Mouse (Mus musculus) kidney, postnatal 10 days (tissue): ENCODE data around the gene Tmem259.

ENCODE experiments used
- DNase-seq: peaks from one replicate; pipeline ENCODE4 v3.0.0; 2021; ENCODE audit warnings: mixed read lengths

Tmem259 gene

DNA sequence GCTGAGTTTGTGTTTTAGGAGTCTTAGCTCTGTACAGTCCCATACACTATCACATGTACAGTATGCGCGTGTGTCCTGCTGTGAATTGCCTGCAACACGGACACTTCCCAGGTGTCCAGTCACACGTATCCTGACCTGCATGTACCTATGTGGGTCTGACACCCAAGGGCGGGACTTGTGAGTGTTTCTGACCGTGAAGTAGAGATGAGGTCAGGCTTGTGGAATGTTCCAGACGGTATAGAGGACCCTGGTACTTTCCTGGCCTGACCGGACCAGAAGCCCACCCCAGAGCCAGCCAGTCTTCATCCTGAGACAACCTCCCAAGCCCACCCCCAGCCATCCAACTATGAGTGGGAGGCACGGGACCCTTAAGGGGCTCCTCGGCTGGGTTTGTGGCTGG, 31.5 kb upstream of the Tmem259 start:
- DNase-seq: no peak

DNA sequence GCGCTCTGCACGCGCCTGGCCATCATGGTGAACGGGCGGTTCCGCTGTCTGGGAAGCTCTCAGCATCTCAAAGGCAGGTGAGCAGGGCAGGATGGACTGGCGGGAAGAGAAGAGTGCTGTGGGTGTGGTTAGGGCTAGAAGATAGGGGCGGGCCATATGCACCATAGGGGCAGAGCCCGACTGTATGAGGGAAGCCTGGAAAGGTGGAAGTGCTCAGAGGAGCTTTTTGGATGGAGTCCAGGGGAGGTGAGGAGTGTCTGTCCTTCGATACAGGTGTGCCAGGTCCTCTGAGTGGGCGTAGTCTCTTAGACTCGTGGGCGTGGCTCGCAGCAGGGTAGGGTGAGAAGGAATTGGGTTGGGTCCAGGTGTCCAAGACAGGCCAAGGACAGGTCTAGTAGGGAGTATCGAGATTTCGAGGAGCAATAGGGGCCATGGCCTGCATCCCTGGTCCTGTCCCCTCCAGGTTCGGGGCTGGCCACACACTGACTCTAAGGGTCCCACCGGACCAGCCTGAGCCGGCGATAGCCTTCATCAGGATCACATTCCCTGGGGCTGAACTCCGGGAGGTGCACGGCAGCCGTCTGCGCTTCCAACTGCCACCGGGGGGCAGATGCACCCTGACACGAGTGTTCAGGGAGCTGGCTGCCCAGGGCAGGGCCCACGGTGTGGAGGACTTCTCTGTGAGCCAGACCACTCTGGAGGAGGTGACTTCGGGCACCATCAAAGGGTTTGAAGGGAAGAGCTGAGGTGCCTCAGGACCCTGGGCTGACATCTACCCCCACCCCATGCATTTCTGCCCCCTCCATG, 30.6 kb upstream of the Tmem259 start:
- DNase-seq: no peak

DNA sequence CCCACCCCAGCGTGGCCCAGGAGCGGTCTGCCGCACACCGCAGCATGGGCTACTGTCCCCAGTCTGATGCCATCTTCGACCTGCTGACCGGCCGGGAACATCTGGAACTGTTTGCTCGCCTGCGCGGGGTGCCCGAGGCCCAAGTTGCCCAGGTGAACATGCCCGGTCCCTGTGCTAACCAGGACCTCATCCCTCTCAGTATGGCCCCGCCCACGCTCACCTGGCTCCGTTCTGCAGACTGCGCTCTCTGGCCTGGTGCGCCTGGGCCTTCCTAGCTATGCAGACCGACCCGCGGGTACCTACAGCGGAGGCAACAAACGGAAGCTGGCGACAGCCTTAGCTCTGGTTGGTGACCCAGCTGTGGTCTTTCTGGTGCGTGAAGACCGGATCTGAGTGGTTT, 29.5 kb upstream of the Tmem259 start:
- DNase-seq: no peak

DNA sequence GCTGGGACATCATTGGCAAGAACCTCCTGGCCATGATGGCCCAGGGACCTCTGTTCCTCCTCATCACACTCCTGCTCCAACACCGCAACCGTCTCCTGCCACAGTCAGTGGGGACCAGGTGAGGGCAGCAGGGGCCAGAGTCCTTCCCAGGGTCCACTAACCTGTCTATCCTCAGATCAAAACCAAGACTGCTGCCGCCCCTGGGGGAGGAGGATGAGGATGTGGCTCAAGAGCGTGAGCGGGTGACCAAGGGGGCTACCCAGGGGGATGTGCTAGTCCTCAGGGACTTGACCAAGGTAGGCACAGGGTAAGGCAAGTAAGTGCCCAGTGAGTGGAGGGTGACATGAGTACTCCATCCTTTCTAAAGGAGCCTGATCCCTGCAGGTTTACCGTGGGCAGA, 27.6 kb upstream of the Tmem259 start:
- DNase-seq: no peak

DNA sequence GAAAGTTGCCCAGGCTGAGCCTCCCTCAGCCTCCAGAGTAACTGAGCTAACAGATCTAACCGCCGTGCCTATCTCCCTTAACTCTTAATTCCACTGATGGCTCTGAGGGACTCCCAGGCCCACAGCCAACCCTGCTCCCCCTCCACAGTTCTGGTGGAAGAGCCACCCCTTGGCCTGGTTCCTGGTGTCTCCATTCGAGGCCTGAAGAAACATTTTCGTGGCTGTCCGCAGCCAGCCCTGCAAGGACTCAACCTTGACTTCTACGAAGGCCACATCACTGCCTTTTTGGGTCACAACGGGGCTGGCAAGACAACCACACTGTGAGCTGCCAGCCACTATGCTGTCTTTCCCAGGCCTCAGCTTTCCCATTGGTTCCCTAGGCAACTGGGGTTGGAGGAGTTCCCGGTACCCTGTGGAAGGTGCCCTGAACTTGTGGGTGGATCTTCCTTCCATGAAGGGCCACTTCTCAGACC, 20.1 kb upstream of the Tmem259 start:
- DNase-seq: no peak

DNA sequence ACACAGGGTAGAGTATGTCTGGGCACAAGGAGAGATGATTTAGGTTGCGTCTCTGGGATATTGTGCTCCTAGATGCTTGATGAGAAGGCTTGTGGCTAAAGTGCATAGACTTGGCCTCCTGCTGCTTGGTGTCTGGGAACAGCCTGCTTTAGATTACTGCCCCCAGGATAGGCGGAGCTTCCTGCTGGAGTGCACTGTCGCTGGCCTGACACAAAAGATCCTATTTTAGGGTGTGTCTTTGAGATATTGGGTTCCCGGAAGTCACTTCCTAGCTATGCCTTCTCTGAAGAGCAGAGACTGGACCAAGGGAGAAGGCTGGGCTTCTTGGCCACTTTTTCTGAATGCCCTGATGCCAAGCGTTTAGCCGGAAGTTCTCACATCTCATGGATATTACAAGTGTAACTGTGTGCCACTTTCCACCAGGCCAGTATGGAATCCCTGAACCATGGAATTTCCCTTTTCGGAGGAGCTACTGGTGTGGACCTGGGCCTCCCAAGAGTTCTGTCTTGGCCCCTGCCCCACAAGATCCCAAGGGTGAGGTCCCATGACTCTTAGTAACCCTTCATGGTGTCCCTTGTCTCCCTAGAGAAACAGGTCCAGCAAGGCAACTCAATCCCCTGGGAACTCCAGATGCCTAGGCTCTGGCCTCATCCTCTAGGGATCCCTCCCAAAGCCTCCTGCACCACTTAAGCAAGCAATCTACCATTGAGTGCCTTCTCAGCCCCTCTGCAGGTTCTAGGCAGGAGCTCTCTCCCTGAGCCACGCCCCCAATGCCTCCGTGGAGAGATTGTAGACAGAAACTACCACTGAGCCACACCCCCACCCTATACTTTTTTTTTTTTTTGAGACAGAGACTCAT, 19.5 kb upstream of the Tmem259 start:
- DNase-seq: peak; percentile 42

DNA sequence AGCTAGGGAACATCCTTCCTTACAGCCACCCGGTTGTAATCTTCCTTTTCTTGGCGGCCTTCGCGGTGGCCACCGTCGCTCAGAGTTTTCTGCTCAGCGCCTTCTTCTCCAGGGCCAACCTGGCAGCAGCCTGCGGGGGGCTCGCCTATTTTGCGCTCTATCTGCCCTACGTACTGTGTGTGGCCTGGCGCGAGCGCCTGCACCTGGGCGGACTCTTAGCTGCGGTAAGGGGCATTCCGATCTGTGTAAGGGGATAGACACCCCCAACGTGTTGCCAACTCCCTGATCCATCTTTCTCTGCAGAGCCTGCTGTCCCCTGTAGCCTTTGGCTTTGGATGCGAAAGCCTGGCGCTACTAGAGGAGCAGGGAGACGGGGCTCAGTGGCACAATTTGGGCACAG, 18.7 kb upstream of the Tmem259 start:
- no peak for DNase-seq

DNA sequence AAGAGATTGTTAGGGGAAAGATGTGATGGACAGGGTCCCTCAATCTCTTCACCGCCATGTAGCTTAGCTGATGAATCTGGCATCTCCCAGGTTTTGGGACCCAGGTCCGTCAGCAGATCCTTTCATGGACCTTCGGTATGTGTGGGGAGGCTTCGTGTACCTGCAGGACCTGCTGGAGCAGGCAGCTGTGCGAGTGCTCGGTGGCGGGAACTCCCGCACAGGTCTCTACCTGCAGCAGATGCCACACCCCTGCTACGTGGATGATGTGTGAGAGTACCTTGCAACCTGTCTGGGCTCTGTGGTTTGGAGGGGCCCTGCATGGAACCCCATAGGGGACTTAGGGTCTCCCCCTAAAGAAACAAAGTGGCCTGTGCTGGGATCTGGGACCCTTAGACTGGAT, 17.8 kb upstream of the Tmem259 start:
- DNase-seq: no peak

DNA sequence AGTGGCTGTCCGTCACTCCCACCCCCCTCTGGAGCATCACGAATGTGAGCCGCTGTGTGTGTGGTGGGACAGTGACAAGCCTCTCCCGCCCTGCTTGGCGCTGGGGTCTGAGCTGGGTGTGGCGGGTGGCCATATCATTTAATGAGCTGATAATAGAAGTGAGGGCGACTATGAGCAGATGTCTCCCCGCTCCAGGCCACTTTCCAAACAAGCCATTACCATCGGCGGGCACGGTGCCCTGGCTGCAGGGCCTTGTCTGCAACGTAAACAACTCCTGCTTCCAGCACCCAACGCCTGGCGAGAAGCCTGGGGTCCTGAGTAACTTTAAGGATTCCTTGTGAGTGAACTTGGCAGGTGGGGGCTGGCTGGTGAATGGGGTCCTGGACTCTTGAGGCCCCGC, 13.7 kb upstream of the Tmem259 start:
- no peak for DNase-seq

DNA sequence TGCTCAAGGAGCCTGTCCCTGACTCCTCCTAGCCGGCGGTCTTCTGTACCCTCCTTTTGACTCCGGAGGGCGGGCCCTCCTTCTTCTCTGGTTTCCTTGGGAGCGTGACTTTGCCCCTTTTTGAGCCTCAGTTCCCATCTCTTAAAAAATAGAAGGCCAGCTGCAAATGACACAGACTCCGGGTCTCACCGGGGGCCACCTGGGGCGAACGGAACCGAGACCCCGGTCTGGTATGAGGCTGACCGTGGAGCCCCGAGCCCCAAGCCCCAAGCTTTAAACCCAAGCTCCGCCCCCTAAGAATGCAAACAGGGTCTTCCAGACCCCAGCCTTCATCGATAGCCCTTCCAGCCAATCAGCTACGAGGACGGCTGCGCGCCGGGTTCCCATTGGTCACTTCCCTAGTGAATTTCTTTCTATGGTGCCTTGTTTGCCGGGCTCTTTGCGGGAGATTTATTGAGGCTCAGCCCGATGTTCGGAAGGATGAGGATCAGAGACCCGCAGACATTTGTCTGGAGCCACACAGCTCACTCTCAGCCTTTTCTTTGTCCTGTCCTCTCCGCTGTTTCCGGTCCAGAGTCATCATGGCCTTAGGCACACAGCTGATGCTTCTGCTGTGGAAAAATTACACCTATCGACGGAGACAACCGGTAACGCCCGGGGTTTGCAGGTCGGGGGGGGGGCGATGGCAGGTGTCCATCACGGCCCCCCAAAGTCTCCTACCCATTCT, 13.1 kb upstream of the Tmem259 start:
- DNase-seq: peak; percentile 82

DNA sequence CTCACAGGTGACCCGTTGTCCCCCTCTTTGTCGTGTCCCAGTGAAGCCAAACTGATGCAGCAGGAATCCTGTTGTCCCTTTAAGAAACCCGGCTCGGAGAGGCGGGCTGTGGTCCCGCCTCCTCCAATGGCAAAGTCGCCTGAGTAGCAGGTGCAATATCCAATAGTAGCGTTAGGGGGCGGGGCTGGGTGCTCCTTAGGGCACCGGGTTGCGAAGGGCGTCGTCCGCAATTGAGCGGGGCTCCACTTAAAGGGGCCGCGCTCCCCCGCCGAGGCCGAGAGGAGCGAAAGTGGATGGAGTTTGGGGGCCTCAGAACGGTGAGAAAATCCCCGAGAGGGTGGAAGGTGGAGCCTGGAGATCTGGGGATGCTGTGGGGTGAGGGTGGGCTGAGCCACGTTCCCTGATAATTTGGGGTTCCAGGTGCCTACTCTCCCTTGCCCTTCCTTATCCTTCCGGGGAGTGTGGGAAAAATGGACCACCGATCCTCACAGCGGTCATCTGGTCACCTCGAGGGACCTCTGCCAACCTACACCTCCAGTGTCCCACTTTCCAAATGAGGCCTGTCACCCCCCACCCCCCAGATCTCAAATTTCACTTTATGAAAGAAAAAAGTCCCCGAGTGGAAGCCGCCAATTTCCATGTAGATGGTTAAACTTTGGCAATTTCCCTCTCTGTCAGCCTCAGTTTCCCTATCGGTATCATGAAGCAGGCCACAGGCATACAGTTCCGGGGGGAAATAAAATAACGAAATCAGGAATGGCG, 12.3 kb upstream of the Tmem259 start, which contains the start of gene Abca7:
Gene Abca7 (plus strand): TSS at position 223 of the 762 bp plus-strand sequence.
- peak; percentile 99 for DNase-seq

DNA sequence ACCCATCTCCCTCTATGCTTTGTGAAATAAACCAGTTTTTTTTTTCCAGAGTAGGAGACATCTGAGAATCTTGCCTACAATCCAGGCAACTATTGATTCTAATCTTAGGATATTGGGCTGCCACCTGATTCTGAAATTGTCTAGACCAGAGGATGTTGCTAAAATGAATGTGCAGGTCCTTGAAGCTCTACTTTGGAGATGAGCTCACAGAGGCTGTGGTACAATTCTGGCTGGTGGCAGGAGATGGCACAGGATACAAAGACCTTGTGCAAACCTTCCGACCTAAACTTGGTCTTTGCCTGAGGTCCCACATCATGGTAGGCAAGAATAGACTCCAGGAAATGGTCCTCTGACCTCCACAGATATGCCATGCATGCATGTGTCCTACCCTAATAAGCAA, 11.5 kb upstream of the Tmem259 start:
- no peak for DNase-seq

DNA sequence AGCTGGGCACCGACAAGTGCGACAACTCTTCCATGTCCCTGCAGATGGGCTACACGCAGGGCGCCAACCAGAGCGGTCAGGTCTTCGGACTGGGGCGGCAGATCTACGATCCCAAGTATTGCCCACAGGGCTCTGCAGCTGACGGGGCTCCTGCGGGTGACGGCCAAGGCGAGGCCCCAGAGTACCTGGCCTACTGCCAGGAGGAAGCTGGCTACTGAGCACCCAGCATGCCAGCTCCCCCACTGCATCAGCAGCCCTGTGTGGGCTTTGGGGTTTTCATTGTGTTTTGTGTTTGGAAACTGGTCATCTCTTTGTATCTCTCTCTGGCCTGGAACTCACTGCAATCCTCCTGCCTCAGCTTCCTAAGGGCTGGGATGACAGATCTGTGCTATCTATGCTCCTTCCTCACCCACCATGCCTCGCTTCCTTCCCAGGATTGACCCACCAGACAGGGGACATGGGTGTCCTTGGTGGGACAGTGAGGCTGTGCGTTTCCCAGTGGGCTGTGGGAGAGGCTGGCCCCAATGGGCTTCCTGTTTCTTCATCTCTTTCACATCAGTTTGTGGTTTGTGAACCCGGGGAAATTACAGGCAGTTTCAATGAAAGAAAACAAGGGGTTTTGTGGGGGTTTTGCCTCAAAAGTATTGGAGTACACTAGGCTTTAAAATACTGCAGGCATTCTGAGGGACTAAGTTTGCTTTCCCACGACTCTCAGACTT, 10.4 kb upstream of the Tmem259 start:
- peak; percentile 71 for DNase-seq

DNA sequence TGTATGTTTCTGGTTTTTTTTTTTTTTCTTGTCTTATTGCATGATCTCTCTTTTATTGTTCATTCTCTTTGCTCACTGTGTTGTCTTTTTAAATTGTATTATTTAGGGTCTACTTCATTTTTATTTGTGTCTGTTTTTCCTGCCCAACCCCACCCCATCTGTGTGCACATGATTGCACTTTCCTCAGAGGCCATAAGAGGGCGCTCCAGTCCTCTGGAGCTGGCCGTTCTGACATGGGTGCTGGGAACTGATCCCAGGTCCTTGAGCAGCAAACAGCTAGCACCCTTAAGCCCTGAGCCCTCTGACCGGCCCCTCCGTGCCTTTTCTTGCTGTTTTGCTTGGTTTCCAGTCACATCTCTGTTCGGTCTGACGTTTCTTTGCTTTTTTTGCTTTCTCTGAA, 7.4 kb upstream of the Tmem259 start:
- DNase-seq: no peak

DNA sequence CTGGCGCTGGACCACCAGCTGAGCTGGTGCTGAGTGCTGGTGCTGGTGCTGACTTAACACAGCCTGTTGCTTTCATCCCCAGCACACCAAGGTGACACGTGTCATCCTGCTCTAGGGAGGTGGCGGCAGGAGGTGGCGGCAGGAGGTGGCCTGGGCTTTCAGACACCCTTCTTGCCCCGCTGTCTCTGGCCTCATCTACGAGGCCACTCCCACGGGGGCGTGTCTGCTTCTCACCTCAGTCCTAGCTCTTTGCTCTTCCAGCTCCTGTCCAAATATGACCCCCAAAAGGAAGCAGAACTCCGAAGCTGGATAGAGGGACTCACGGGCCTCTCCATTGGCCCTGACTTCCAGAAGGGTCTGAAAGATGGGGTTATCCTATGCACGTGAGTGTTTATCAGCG, 7.0 kb upstream of the Tmem259 start:
- DNase-seq: no peak

DNA sequence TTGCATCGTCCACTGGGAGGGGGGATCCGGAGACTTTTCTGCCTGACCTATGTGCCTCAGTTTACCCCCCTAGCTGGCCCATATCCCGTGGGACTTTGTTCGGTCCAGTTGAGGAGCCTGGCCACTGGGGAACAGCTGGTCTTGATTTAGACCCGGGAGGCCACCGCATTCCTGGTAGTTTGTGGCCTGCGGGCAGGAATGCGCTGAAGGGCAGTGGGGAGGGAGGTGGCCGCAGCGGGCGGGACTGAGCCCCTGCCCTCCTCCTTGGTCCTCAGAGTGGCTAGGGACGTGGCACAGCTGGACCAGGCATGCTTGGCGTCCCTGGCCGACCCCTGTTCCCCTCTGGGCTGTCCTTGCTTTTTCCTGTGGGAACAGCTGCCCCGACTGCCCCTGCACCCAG, 5.7 kb upstream of the Tmem259 start:
- peak; percentile 65 for DNase-seq

DNA sequence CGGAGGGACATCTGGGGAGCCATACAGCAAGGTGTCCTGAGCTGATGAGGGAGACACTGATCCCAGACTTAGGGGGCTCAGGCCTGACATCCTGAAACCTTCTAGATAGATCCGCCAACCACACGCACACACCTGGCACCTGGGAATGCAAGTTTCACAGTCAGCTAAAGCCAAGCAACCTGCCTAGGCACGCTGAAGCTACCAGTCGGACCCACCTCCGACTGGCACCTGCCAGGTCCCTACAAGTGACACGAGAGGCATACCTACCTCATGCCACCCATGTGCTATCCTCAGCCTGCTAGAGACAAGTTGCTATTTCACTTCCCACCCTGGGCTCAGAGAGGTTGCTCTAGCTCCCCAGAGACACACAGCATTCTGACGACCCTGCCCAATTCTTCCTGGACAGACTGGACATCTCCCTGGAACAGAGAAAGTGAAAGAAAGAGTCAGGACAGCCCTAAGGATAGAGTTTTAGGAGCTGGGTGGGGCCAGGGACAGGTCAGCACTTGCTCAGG, 5.2 kb upstream of the Tmem259 start:
- DNase-seq: no peak

DNA sequence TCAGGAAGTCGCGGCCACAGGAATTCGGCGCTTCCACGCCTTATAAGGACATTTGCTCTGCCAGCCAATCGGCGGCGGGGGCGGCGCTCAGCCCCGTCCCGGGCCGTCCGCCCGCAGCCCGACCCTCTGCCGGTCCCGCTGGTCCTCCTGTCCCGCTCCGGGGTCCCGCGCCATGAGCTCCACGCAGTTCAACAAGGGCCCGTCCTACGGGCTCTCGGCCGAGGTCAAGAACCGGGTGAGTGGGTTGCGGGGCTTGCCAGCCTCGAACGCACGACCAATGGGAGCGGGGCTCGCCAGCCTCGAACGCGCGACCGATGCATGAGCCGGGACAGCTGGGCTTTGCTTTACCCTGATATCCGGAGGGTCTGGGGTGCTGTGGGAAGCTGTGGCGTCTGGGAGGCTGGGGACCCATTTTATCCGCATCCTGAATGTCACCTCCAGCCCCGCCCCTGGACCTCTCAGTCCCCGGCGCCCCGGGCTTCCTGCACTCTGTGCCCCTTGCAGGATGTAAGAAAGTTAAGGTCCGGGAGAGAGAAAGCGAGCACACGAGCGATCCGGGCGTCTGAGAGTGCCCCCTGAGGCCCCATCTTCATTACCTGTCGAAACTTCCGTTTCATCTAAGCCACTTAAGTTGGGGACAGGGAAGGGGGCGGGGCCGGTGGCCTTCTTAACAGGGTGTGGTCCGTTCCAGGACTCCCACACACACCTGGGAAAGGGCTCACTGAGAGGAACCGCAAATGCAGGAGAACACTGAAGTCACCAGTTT, 4.6 kb upstream of the Tmem259 start, which contains the start of gene Cnn2:
Gene Cnn2 (plus strand): TSS at position 79 of the 766 bp plus-strand sequence.
- DNase-seq: peak; percentile 89

DNA sequence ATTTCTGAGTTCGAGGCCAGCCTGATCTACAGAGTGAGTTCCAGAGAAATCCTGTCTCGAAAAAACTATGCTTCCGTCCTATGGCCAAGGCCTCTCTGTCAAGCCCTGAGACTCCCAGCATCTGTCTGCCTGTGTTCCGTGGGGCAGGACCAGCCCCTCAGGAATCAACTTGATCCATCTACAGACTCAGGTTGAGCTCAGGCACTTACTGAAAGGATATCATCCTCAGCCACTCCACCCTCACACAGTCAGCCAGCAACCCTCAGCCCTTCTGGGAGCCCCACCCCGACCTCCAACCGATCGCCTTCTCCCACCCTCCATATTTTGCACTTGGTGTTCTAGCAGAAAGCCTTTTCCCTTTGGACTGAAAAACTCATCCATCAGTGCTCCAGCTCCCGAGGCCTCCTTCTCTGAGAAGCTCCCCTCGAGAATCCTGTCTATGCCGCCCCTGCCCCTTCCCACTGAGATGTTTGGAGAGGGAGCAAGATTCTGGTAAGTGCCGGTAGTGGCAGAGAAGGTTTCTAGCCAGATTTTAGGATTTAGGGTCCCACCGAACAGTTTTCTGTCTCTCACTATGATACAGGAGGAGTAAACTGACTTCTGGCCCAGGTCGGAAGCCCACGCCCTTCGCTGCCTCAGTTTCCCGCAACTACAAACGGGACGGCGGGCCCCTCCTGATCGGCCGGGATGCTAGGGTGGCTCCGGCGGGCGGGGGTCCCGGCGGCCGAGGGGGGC, 3.8 kb upstream of the Tmem259 start:
- no peak for DNase-seq

DNA sequence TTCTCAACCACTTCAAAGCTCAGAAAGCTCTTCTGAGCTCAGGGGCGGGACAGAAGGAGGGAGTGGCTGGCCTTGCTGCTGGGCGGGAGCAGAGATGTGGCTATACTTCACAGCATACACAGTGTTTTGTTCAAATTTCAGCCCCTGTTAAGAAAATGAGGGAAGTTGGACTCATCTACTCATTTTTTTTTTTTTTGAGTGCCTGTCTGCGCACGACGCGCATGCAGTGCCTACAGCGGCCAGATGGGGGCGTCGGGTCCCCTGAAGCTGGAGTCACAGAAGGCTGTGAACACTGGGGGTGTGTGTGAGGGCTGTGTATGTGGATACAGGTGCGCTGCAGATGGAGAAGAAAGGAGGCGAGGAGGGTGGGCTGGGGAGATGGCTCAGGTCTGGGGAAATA, 2.8 kb upstream of the Tmem259 start:
- peak; percentile 94 for DNase-seq
